Mouse (Mus musculus) liver, postnatal 0 days (tissue): ENCODE measurements around the gene Pde9a.

Experiments
- CTCF ChIP-seq: sonication (generic); IDR thresholded peaks from 2 replicates; pipeline ENCODE4 v1.5.1; 2016; ENCODE audit warnings: antibody characterized with exemption, low read depth
- EP300 ChIP-seq: IDR thresholded peaks from 2 replicates; pipeline ENCODE4 v1.6.1; 2016; ENCODE audit warnings: antibody characterized with exemption, low read depth, mild to moderate bottlenecking

GRCm38 (mm10) chr17:31437482-31437881 is 51.5 kb downstream of the Pde9a start:
- TF ChIP-seq EP300 (no peak), CTCF (no peak)
